Mouse (Mus musculus): ENCODE results near the gene Atp2a1.
"Not testable (repeated sequence)": the region's sequence is repeated elsewhere in the genome, so short reads cannot be mapped to it uniquely, and the experiment has no call there.

Gene Atp2a1

GRCm38 (mm10) chr7:126463004-126463403 lies at the start of gene Atp2a1:
TSS of gene Atp2a1 (minus strand) at chr7:126463108.
- no peak for DNase-seq

- peak; percentile 83 for DNase-seq
Observed at GRCm38 (mm10) chr7:126511287-126511686, 48.4 kb upstream of the Atp2a1 start.

- DNase-seq, result peak; percentile 86
Observed at GRCm38 (mm10) chr7:126507126-126507778, 44.3 kb upstream of the Atp2a1 start.

GRCm38 (mm10) chr7:126504913-126505312 lies 42.0 kb upstream of the Atp2a1 start:
- DNase-seq, result peak; percentile 76

- peak; percentile 100 for DNase-seq
Observed at GRCm38 (mm10) chr7:126503273-126503878, 40.5 kb upstream of the Atp2a1 start, which contains the start of gene Atxn2l. TSS of gene Atxn2l (minus strand) at chr7:126503437.

- DNase-seq, result no peak
Observed at GRCm38 (mm10) chr7:126502751-126503150, 39.8 kb upstream of the Atp2a1 start.

GRCm38 (mm10) chr7:126502023-126502741 lies 39.3 kb upstream of the Atp2a1 start:
- peak; percentile 100 for DNase-seq

- DNase-seq, result no peak
Observed at GRCm38 (mm10) chr7:126501684-126502022, 38.7 kb upstream of the Atp2a1 start.

- peak; percentile 58 for DNase-seq
Observed at GRCm38 (mm10) chr7:126499416-126499815, 36.5 kb upstream of the Atp2a1 start.

- peak; percentile 68 for DNase-seq
Observed at GRCm38 (mm10) chr7:126497966-126498365, 35.1 kb upstream of the Atp2a1 start.

- DNase-seq, result no peak
Observed at GRCm38 (mm10) chr7:126496475-126496874, 33.6 kb upstream of the Atp2a1 start.

- DNase-seq, result no peak
Observed at GRCm38 (mm10) chr7:126494120-126494519, 31.2 kb upstream of the Atp2a1 start.

GRCm38 (mm10) chr7:126491973-126492372 lies 29.1 kb upstream of the Atp2a1 start:
- DNase-seq, result no peak

- DNase-seq, result no peak
Observed at GRCm38 (mm10) chr7:126491005-126491404, 28.1 kb upstream of the Atp2a1 start.

- not testable (repeated sequence) for DNase-seq
Observed at GRCm38 (mm10) chr7:126487617-126488385, 24.9 kb upstream of the Atp2a1 start.

GRCm38 (mm10) chr7:126487052-126487483 lies 24.2 kb upstream of the Atp2a1 start, which contains the start of gene Tufm:
TSS of gene Tufm (plus strand) at chr7:126487361.
- peak; percentile 100 for DNase-seq

GRCm38 (mm10) chr7:126482392-126482871 lies 19.5 kb upstream of the Atp2a1 start:
- DNase-seq, result peak; percentile 98

GRCm38 (mm10) chr7:126481699-126482098 lies 18.8 kb upstream of the Atp2a1 start:
- no peak for DNase-seq

GRCm38 (mm10) chr7:126474993-126475581 lies 12.2 kb upstream of the Atp2a1 start, which contains the start of gene Sh2b1:
TSS of gene Sh2b1 (minus strand) at chr7:126475424.
- DNase-seq, result peak; percentile 99

GRCm38 (mm10) chr7:126474486-126474955 lies 11.6 kb upstream of the Atp2a1 start:
- DNase-seq, result no peak

GRCm38 (mm10) chr7:126473470-126474086 lies 10.7 kb upstream of the Atp2a1 start:
- DNase-seq, result peak; percentile 90

- peak; percentile 92 for DNase-seq
Observed at GRCm38 (mm10) chr7:126472713-126473112, 9.8 kb upstream of the Atp2a1 start.
